Mouse (Mus musculus) forebrain, embryonic 12.5 days (tissue): ENCODE results near the gene Irak2. TPM values are rescaled to one million over a fixed set of nuclear protein-coding genes. Genes with fewer than 3 reads are reported as not detected.

Source experiments
- ATAC-seq: fragments of 200-750 bp; cut with Nextera tagmentation; 2 replicates; pipeline ENCODE4 v1.8.0; 2017; ENCODE audit warnings: moderate TSS enrichment; ENCODE audit not compliant: low FRiP score
- H3K27ac ChIP-seq: fragments of 300-500 bp; sonication (generic); 2 replicates; pipeline ENCODE4 v1.5.1; 2016; ENCODE audit warnings: mild to moderate bottlenecking
- H3K27me3 ChIP-seq: fragments of 300-500 bp; sonication (generic); 2 replicates; pipeline ENCODE4 v1.6.1; 2016; ENCODE audit warnings: mild to moderate bottlenecking
- H3K36me3 ChIP-seq: fragments of 300-500 bp; sonication (generic); replicated peaks from 2 replicates; pipeline ENCODE4 v1.6.1; 2016; ENCODE audit warnings: mild to moderate bottlenecking
- H3K4me1 ChIP-seq: fragments of 300-500 bp; sonication (generic); 2 replicates; pipeline ENCODE4 v1.6.1; 2016
- H3K4me2 ChIP-seq: fragments of 300-500 bp; sonication (generic); 2 replicates; pipeline ENCODE4 v1.6.1; 2016; ENCODE audit warnings: mild to moderate bottlenecking, moderate library complexity
- H3K4me3 ChIP-seq: fragments of 300-500 bp; sonication (generic); replicated peaks from 2 replicates; pipeline ENCODE4 v1.5.1; 2016; ENCODE audit warnings: mild to moderate bottlenecking
- H3K9ac ChIP-seq: fragments of 300-500 bp; sonication (generic); 2 replicates; pipeline ENCODE4 v1.6.1; 2016; ENCODE audit warnings: mild to moderate bottlenecking
- H3K9me3 ChIP-seq: fragments of 300-500 bp; sonication (generic); 2 replicates; pipeline ENCODE4 v1.6.1; 2016
- WGBS: fragments of 180-500 bp; shearing (Covaris S2); methylation state at CpG from one replicate; pipeline ENCODE4 v1.1.7; 2016; 5-methylcytosine and 5-hydroxymethylcytosine counted together
- polyA plus RNA-seq: library from polyadenylated mRNA; unstranded; fragments of >200 nt; fragmentation: Nextera tagmentation; extraction: Ambion mirVana; gene quantifications from 2 replicates; pipeline ENCODE4 v1.2.1, GENCODE M21; 2016

Irak2 gene
- polyA plus RNA-seq, 1 experiment from 2014 or later, result 1.6 TPM

- no peak overlapping the region for H3K4me3 ChIP-seq
- no peaks in the 10 kb centered on the region for H3K4me1 ChIP-seq
- WGBS, result 91% methylated on average over 2 of the region's 2 CpGs
- H3K27ac ChIP-seq, result no peak overlapping the region
- no peaks in the 10 kb centered on the region for H3K9me3 ChIP-seq
- no peaks in the 10 kb centered on the region for H3K27me3 ChIP-seq
- ATAC-seq, result no peak
- H3K4me2 ChIP-seq, result no peak overlapping the region
- H3K36me3 ChIP-seq, result no peaks in the 10 kb centered on the region
- no peak overlapping the region for H3K9ac ChIP-seq
These were observed 5.7 kb downstream of the Irak2 start for GRCm38 (mm10) chr6:113643967-113644366.

DNA sequence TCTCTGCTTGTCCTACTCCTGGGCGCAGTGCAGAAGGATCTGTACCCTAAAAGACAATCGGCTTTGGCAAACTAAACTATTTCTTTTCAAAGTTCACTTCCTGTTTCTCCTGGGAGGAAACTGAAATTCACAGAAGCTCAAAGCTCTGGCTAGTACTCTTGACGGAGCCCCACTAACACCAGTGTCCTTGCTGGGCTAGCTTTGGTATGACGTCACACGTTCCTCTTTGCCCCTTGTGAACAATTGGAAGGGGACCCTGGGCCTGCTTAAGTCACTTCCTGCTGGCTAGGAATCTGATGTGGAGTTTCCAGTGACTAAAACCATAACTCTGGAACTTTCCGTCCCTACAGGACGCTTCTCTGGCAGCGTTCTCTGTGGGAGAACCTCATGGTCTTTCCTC is 6.5 kb downstream of the Irak2 start:
- Histone ChIP-seq H3K27ac (no peak overlapping the region), H3K27me3 (no peaks in the 10 kb centered on the region), H3K9me3 (no peaks in the 10 kb centered on the region), H3K4me2 (no peak overlapping the region), H3K9ac (no peak overlapping the region), H3K4me1 (no peaks in the 10 kb centered on the region), H3K4me3 (no peak overlapping the region), H3K36me3 (no peaks in the 10 kb centered on the region)
- WGBS, result 87% methylated on average over 8 of the region's 8 CpGs
- no peak for ATAC-seq

- WGBS, result 83% methylated on average over 7 of the region's 7 CpGs
- Histone ChIP-seq H3K27ac (no peak overlapping the region), H3K4me1 (no peaks in the 10 kb centered on the region), H3K27me3 (no peaks in the 10 kb centered on the region), H3K36me3 (no peaks in the 10 kb centered on the region), H3K9ac (no peak overlapping the region), H3K4me2 (no peak overlapping the region), H3K4me3 (no peak overlapping the region), H3K9me3 (no peaks in the 10 kb centered on the region)
- ATAC-seq, result no peak
These were observed 11.3 kb downstream of the Irak2 start for GRCm38 (mm10) chr6:113649346-113650196.

DNA sequence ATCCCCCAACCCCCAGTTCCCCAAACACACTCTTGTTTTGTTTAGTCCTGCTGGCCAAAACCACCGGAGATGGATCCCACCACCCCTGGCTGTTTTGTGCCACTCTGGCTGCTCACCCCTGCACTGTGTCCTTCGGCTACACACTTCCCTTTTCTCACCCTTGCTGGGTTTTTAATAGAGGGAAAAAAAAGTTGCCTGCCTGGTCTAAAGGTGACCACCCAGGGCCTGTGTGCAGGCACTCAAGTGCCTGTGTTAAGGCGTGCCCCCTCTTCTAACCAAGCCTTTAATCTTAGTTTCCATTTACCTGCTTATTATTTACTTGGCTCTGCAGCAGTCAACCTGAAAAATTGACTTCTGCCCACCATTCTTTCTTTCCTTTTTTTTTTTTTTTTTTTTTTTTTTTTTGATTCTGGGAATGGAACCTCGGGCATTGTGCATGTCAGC is 12.0 kb downstream of the Irak2 start:
- Histone ChIP-seq H3K27me3 (no peaks in the 10 kb centered on the region), H3K4me3 (no peak overlapping the region), H3K4me1 (no peaks in the 10 kb centered on the region), H3K27ac (no peak overlapping the region), H3K9ac (no peak overlapping the region), H3K36me3 (no peaks in the 10 kb centered on the region), H3K9me3 (no peaks in the 10 kb centered on the region), H3K4me2 (no peak overlapping the region)
- ATAC-seq, result no peak
- WGBS, result 79% methylated on average over 4 of the region's 4 CpGs

DNA sequence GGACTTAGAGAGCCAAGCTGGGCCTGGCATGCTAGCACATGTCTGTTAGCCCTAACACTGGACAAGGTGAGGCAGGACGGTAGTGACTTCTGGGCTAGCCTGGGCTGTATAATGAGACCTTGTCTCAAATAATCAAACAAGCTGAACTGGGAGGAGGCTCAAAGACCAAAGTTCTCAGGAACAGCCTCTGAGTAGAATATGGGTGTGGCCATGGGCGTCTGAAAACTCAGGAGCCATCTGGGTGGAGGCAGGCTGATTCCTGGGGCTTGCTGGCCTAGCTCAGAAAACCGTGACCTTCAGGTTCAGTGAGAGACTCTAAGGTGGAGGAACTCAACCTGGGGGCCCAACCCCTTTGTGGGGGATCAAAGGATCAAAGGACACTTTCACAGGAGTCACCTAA is 13.4 kb downstream of the Irak2 start:
- H3K4me1 ChIP-seq, result no peaks in the 10 kb centered on the region
- no peaks in the 10 kb centered on the region for H3K9me3 ChIP-seq
- no peaks in the 10 kb centered on the region for H3K27me3 ChIP-seq
- H3K36me3 ChIP-seq, result no peaks in the 10 kb centered on the region
- H3K9ac ChIP-seq, result no peak overlapping the region
- WGBS, result 70% methylated on average over 3 of the region's 3 CpGs
- H3K27ac ChIP-seq, result no peak overlapping the region
- no peak overlapping the region for H3K4me2 ChIP-seq
- no peak for ATAC-seq
- no peak overlapping the region for H3K4me3 ChIP-seq

- no peak overlapping the region for H3K4me3 ChIP-seq
- no peak overlapping the region for H3K27ac ChIP-seq
- H3K36me3 ChIP-seq, result no peaks in the 10 kb centered on the region
- WGBS, result 94% methylated on average over 7 of the region's 7 CpGs
- ATAC-seq, result no peak
- H3K9me3 ChIP-seq, result no peaks in the 10 kb centered on the region
- H3K4me2 ChIP-seq, result no peak overlapping the region
- no peaks in the 10 kb centered on the region for H3K27me3 ChIP-seq
- H3K9ac ChIP-seq, result no peak overlapping the region
- H3K4me1 ChIP-seq, result no peaks in the 10 kb centered on the region
These were observed 15.3 kb downstream of the Irak2 start for GRCm38 (mm10) chr6:113653551-113653950.

DNA sequence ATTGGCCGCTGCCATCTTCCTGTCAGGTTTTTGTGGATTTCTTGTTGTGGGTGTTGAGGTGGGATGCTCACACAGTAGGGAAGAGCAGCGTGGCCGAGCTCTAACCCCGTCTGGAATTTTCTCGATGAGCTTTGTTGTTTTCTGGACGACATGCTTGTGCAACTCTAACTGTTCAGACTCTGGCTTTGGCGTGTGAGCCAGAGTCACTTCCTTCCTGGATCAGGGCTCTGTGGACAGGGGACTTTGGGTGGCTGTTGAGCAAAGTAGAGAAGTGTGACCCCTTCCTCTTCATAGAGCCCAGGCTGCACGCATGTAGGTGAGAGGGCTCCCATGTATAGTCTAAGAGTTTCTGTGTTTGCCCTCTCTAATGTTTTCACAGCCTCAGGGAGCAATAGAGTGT is 15.8 kb downstream of the Irak2 start:
- Histone ChIP-seq H3K9ac (no peak overlapping the region), H3K9me3 (no peaks in the 10 kb centered on the region), H3K27ac (no peak overlapping the region), H3K4me1 (no peaks in the 10 kb centered on the region), H3K27me3 (no peaks in the 10 kb centered on the region), H3K36me3 (no peaks in the 10 kb centered on the region), H3K4me2 (no peak overlapping the region), H3K4me3 (no peak overlapping the region)
- ATAC-seq, result no peak
- 84% methylated on average over 8 of the region's 8 CpGs for WGBS

DNA sequence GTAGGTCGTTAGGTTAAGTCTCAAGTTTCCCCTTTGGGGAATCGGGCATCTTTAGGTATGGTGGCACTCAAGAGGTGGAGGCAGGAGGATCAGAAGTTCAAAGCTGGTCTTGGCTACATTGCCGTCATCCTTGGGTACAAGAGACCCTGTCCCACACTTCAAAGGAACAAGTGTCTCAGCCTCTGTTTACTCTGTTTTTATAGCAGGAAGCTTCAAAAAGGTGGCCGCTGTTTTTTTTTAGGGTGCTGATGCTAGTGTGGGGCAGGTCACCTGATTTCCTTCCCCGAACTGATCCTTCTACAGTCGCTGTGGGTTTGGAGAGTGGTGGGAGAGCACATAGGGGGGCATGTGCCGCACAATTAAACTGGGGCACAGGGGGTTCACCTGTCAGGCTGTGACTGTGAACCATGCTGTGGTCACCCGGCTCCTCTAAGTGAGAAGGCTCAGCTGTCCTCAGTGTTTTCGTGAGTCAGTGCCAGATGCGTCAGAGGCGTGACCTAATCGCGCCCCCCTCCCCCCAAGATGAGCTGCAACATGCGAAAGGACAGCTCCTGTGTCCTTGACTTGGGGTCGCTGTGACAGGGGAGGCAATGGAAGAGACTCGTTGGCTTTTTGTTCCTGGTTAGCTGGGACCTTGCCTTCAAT is 16.6 kb downstream of the Irak2 start:
- Histone ChIP-seq H3K27me3 (no peaks in the 10 kb centered on the region), H3K4me3 (no peak overlapping the region), H3K9ac (no peak overlapping the region), H3K9me3 (no peaks in the 10 kb centered on the region), H3K4me2 (no peak overlapping the region), H3K36me3 (no peaks in the 10 kb centered on the region), H3K4me1 (no peaks in the 10 kb centered on the region), H3K27ac (no peak overlapping the region)
- 82% methylated on average over 16 of the region's 16 CpGs for WGBS
- no peak for ATAC-seq

DNA sequence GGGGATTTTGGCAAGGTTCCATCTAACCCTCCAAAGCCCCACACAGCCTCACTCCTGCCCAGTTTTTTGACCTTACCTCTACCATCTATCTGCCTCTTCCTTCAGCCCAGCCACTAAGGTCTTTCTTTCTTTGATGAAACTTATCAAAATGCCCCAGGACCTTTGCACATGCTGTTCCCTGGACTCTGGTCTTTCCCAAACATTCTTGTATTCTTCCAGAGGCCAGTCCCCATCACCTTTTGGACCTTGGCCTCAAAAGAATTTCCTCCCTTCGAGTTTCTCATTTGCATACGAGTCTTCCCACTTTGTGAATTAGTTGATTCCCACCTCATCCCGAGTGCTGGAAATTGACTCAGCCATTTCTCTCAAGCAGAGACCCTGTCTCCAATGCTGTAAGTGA is 17.2 kb downstream of the Irak2 start:
- no peaks in the 10 kb centered on the region for H3K36me3 ChIP-seq
- H3K9ac ChIP-seq, result no peak overlapping the region
- H3K27me3 ChIP-seq, result no peaks in the 10 kb centered on the region
- H3K4me1 ChIP-seq, result no peaks in the 10 kb centered on the region
- WGBS, result 89% methylated on average over 3 of the region's 3 CpGs
- no peak overlapping the region for H3K27ac ChIP-seq
- no peak overlapping the region for H3K4me2 ChIP-seq
- no peaks in the 10 kb centered on the region for H3K9me3 ChIP-seq
- no peak for ATAC-seq
- H3K4me3 ChIP-seq, result no peak overlapping the region

DNA sequence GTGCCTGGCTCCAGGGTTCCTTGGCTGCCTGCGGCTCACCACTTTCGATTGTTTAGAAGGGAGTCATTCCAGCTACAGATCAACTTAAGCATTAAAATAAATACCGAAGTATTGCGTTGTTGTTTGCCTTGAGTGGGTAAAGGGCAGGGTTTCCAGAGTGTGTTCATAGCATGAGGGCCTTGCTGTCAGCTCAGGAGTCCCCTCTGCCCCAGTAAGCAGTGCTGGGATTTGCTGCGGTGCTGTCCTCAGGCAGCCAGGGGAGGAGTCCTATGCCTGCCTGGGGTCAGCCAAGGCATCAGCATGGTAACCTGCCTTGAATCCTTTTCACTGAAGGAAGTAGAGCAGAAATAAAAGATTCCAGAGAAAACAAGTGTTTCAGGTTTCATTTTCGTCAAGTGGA is 18.6 kb downstream of the Irak2 start:
- Histone ChIP-seq H3K27me3 (no peaks in the 10 kb centered on the region), H3K9me3 (no peaks in the 10 kb centered on the region), H3K9ac (no peak overlapping the region), H3K4me3 (no peak overlapping the region), H3K27ac (no peak overlapping the region), H3K36me3 (no peaks in the 10 kb centered on the region), H3K4me1 (peaks cover 4% of the 10 kb centered on the region; the same call in 1 of the 2 replicates), H3K4me2 (no peak overlapping the region)
- WGBS, result 90% methylated on average over 6 of the region's 6 CpGs
- ATAC-seq, result no peak

GRCm38 (mm10) chr6:113658226-113658625 is 20.0 kb downstream of the Irak2 start:
- no peaks in the 10 kb centered on the region for H3K27me3 ChIP-seq
- peaks cover 6% of the 10 kb centered on the region; the same call in 1 of the 2 replicates for H3K4me1 ChIP-seq

DNA sequence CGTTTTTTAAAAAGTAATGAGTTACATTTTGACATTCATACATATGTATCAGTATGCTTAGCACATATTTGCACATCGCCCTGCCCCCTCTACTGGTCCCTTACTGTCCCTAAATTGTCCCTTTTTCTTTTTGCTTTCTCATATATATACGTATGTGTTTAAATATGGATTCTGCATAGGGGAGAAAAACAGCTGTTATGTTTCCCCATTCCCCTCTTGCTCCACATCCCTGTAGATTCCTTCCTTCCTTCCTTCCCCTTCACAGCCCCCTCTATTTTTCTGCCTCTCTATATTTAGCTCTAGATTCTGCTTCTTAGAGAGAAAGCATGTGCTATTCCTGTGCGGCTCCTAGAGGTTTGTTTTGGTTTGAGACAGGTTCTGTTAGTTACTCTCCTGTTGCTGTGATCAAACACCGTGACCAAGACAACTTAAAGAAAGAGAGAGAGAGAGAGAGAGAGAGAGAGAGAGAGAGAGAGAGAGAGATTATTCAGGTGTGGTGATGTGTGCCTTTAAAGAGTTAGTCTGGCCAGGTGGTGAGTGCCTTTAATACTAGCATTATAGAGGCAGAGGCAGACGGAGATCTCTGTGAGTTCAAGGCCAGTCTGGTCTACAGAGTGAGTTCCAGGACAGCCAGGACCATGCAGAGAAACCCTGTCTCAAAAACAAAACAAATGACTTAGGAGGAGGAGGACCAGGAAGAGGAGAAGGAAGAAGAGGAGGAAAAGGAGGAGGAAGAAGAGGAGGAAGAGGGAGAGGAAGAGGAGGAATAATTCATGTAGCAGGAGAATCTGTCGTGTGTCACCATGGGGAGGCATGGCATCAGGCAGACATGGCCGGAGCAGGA is 21.6 kb downstream of the Irak2 start:
- H3K4me2 ChIP-seq, result no peak overlapping the region
- H3K9ac ChIP-seq, result no peak overlapping the region
- no peak overlapping the region for H3K4me3 ChIP-seq
- no peak overlapping the region for H3K27ac ChIP-seq
- no peaks in the 10 kb centered on the region for H3K9me3 ChIP-seq
- H3K4me1 ChIP-seq, result peaks cover 6% of the 10 kb centered on the region; the same call in 1 of the 2 replicates
- no peaks in the 10 kb centered on the region for H3K36me3 ChIP-seq
- H3K27me3 ChIP-seq, result no peaks in the 10 kb centered on the region
- ATAC-seq, result no peak
- WGBS, result 81% methylated on average over 8 of the region's 8 CpGs

More at GRCm38 (mm10) chr6:113658226-113658625, 20.0 kb downstream of the Irak2 start:
- 67% methylated on average over 3 of the region's 3 CpGs for WGBS
- no peak overlapping the region for H3K4me2 ChIP-seq
- no peak overlapping the region for H3K4me3 ChIP-seq
- H3K9me3 ChIP-seq, result no peaks in the 10 kb centered on the region
- H3K36me3 ChIP-seq, result no peaks in the 10 kb centered on the region
- H3K9ac ChIP-seq, result no peak overlapping the region
- H3K27ac ChIP-seq, result no peak overlapping the region
- ATAC-seq, result no peak
